Mouse (Mus musculus) MN1 (cell line): ENCODE measurements around the gene H2-Q7.
"Not testable (repeated sequence)": the region's sequence is repeated elsewhere in the genome, so short reads cannot be mapped to it uniquely, and the experiment has no call there.

Source experiments
- DNase-seq: peaks from one replicate; pipeline ENCODE4 v3.0.0-alpha.2; 2016; ENCODE audit warnings: low spot score

Gene H2-Q7

DNA sequence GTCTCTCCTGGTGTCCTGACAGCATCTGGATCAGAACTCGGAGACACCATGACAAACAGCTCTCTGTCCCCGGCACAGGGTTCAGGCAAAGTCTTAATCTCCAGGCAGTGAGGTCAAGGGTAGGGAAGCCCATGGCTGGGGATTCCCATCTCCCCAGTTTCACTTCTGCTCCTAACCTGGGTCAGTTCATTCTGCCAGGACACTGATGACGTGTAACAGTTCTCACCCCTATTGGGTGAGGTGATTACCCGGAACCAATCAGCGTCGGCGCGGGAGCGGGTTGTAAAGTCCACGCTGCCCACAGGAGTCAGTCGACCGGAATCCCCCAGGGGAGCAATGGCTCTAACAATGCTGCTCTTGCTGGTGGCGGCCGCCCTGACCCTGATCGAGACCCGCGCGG lies at the start of gene H2-Q7:
Gene H2-Q7, plus strand, starts transcription at position 271 of the 400 bp plus-strand sequence.
- not testable (repeated sequence) for DNase-seq

DNA sequence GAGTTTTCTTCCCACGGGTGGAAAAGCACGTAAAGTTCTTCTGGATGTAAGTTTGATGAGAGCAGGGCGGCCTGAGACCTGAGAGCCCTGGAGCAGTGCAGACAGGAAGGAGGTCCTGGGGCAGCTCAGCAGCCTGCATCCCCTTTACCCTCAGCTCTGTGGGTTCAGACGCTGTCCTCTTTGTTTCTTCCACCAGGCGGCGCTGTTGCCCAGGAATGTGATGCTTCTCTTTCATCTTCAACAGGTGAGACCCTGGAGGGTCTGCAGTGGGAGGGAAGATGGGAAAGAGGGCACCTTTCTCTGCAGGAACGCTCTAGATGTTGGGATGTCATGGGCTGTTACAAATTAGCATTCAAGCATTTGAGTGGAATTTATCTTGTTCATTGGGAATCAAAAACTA lies 49.2 kb upstream of the H2-Q7 start:
- DNase-seq, result not testable (repeated sequence)

DNA sequence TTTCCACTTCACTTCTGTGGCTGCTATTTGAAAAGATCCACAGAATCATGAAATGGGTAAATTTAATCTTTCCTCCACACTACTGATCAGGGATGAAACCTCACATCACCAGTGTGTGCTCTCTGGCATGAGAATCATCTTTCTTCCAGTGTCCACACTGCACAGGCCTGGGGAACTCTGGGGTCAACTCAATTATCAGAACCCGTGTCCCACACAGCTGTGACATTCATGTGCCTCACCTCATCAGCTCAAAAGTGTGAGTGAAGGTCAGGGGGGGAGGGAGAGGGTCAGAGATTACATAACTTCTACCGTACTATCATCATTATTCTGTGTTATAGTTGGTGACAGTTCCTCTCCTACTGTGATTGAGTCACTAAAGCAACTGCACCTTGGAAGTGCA lies 46.3 kb upstream of the H2-Q7 start:
- DNase-seq, result not testable (repeated sequence)

DNA sequence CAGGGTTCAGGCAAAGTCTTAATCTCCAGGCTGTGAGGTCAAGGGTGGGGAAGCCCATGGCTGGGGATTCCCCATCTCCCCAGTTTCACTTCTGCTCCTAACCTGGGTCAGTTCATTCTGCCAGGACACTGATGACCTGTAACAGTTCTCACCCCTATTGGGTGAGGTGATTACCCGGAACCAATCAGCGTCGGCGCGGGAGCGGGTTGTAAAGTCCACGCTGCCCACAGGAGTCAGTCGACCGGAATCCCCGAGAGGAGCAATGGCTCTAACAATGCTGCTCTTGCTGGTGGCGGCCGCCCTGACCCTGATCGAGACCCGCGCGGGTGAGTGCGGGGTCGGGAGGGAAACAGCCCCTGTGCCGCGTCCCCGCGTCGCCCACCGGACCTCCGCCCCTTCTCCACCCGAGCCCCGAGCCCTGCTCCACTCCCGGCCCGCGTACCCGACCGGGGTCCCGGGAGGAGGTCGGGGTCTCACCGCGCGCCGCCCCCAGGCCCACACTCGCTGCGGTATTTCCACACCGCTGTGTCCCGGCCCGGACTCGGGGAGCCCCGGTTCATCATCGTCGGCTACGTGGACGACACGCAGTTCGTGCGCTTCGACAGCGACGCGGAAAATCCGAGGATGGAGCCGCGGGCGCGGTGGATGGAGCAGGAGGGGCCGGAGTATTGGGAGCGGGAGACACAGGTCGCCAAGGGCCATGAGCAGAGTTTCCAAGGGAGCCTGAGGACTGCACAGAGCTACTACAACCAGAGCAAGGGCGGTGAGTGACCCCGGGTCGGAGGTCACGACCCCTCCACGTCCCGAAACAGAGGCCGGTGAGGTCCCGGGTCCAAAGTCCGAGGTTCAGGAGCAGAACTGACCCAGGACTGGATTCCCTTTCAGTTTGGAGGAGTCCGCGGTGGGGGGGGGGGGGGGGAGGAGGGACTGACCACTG lies 44.8 kb upstream of the H2-Q7 start:
- not testable (repeated sequence) for DNase-seq

DNA sequence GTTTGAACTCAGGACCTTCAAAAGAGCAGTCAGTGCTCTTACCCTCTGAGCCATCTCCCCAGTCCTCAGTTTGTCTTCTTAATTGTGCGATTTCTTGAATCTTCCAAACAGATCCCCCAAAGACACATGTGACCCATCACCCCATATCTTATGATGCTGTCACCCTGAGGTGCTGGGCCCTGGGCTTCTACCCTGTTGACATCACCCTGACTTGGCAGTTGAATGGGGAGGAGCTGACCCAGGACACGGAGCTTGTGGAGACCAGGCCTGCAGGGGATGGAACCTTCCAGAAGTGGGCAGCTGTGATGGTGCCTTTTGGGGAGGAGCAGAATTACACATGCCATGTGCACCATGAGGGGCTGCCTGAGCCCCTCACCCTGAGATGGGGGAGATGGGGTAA lies 42.0 kb upstream of the H2-Q7 start:
- not testable (repeated sequence) for DNase-seq

DNA sequence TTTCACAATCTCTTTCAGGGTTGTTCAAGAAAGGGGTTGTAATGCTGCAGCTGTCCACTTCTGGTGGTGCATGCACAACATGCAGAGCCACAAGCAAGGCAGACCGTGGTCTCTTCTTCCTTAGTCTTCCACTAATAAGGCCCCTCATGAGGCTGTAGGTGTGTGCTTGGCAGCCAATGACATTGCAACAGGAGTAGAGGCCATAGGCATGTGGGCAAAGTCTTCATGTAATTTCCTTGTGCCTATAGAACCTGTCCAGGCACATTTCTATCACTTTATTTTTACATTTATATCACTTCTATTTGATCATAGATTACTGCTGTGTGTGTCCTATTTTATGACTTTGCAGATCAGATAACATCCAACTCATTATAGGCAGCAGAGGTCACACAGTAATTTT lies 25.9 kb upstream of the H2-Q7 start:
- not testable (repeated sequence) for DNase-seq

DNA sequence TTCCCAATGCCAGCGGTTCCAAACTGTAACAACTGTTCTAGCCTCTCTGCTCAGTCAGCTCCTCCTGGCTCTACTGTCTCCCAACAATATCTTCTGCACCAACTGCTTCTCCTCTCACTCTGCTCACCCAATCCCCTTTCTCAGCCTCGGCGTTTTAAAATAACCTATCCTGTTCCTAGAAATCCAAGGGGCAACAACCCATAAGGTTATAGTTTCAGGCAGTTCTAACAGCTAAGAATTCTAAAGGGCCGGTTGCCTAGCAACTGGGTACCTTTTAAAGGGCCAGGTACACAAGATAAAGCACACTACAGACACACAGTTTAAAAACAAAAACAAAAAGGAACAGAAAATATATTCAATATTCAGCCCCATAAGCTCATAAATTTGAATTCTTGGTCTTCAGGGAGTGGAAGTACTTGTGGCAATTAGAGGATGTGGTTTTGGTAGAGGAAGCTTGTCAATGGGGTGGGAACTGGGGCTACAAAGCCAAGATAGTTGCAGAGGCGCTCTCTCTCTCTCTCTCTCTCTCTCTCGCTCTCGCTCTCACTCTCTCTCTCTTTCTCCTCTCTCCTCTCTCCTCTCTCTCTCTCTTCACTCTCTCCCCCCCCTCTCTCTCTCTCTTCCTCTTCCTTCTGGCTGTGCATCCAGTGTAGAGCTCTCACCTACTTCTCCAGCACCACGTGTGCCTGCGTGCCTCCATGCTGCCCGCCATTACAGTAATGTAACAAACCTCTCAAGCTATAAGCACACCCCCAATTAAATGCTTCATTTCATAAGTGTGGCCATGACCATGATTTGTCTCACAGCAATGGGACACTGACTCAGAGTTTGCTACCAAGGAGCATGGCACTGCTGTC lies 23.5 kb upstream of the H2-Q7 start:
- not testable (repeated sequence) for DNase-seq

DNA sequence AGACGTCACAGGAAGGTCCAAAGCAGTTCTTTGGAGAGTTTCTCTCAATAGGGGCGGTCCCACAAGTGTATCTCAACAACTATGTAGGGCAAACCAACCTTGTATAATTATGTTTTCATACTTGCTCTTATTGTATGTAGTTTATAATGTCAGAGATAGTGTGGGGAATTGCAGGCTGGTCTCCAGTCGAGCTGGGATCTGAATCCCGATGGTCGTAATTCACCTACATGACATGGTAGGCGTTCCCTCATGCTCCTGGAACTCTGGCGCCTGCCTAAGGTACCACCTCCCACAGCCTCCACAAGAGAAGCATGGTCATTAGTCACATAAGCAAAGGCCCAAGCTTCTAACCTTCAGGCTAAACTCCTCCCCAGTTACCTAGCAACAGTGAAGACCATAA lies 20.2 kb upstream of the H2-Q7 start:
- no peak for DNase-seq

DNA sequence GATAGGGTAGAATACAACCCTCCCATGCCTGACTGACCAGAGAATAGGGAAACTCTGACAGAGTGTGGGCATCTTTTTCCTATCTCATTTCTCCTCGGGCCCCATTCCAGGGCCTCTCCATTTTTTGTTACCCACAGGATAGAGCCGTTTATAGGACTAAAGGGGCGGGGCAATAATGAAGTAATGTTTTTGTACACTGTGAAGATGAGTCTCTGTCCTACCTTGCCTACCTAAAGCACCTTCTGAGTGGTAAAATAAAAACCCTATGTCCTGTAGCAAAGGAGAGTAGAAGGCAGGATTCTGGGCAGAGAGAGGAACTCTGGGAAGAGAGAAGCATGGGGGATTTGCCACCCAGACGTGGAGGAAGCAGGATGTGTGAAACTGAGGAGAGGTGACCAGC lies 19.4 kb upstream of the H2-Q7 start:
- not testable (repeated sequence) for DNase-seq

DNA sequence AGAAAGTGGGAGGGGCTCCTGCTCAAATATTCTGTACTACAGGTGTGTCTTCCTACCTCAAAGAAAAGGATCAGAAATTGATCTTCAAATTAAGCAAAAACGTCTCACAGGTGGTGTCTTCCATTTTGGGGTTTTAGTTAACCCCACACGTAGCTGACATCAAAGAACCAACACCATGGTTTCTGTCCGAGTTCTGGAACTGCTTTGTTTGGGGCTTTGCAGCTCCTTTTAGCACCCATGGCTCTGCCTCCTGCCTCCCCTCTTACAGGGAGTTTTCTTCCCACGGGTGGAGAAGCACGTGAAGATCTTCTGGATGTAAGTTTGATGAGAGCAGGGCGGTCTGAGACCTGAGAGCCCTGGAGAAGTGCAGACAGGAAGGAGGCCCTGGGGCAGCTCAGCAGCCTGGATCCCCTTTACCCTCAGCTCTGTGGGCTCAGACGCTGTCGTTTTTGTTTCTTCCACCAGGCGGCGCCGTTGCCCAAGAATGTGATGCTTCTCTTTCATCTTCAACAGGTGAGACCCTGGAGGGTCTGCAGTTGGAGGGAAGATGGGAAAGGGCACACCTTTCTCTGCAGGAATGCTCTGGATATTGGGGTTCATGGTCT lies 18.6 kb upstream of the H2-Q7 start:
- DNase-seq, result not testable (repeated sequence)

DNA sequence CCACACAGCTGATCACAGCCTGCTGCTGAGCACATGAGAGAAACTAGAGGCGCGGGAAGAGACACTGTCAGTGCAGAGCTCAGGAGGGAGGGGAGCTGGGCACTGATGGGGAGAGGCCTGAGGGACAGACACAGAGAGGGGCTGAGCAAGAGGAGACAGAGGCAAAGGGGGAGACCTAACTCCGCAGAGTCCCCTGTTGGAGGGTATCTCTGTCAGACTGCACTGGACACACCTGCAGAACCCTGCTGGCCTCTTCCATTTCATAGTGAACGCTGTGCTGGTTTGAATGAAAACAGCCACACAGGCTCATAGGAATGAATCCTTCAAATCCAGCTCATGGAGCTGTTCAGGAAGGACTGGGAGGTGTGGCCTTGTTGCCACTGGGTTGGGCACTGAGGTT lies 17.6 kb upstream of the H2-Q7 start:
- not testable (repeated sequence) for DNase-seq

DNA sequence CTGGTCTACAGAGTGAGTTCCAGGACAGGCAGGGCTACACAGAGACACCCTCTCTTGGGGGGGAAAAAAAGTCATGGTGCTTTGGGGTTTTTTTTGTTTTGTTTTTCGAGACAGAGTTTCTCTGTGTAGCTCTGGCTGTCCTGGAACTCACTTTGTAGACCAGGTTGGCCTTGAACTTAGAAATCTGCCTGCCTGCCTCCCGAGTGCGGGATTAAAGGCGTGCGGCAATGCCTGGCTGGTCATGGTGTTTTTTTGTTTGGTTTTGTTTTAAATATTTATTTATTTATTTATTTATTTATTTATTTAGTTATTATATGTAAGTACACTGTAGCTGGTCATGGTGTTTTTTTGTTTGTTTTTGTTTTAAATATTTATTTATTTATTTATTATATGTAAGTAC lies 16.6 kb upstream of the H2-Q7 start:
- DNase-seq, result not testable (repeated sequence)

DNA sequence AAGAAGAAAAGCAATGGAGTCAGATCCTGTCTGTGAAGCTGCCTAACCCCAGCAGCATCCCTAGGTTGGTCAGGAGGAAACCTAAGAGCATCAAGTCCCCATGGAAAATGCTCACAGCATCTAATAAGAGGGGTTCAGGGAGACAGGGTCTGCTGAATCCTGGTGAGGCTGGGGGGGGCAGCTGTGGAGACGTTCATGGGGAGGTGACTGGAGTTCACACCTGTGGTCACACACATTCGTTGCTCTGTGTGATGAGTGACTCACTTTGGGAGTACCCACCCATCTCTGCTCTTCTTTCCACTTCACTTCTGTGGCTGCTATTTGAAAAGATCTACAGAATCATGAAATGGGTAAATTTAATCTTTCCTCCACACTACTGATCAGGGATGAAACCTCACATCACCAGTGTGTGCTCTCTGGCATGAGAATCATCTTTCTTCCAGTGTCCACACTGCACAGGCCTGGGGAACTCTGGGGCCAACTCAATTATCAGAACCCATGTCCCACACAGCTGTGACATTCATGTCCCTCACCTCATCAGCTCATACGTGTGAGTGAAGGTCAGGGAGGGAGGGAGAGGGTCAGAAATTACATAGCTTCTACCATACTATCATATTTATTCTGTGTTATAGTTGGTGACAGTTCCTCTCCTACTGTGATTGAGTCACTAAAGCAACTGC lies 15.7 kb upstream of the H2-Q7 start:
- DNase-seq, result not testable (repeated sequence)

DNA sequence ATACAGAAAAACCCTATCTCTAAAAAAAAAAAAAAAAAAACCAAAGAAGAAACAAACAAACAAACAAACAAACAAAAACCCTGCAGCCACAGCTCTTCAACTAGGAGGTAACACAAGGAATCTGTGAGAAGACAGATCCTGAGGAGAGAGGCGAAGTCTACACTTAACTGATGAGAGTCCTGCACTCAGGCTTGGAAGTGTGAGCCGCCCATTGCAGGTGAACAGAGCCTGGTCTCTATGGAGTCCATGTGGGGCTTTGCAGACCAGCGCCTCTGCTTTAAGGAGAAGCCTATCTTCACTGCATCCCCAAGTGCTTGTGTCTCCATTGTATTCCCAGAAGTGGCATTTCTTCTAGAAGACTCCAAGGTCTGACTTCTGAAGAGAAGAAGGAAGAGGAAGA lies 14.8 kb upstream of the H2-Q7 start:
- not testable (repeated sequence) for DNase-seq

DNA sequence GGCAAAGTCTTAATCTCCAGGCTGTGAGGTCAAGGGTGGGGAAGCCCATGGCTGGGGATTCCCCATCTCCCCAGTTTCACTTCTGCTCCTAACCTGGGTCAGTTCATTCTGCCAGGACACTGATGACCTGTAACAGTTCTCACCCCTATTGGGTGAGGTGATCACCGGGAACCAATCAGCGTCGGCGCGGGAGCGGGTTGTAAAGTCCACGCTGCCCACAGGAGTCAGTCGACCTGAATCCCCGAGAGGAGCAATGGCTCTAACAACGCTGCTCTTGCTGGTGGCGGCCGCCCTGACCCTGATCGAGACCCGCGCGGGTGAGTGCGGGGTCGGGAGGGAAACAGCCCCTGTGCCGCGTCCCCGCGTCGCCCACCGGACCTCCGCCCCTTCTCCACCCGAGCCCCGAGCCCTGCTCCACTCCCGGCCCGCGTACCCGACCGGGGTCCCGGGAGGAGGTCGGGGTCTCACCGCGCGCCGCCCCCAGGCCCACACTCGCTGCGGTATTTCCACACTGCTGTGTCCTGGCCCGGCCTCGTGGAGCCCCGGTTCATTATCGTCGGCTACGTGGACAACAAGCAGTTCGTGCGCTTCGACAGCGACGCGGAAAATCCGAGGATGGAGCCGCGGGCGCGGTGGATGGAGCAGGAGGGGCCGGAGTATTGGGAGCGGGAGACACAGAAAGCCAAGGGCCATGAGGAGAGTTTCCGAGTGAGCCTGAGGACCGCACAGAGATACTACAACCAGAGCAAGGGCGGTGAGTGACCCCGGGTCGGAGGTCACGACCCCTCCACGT lies 14.1 kb upstream of the H2-Q7 start, which contains the start of gene H2-Q6:
Gene H2-Q6, plus strand, starts transcription at position 227 of the 793 bp plus-strand sequence.
- not testable (repeated sequence) for DNase-seq

DNA sequence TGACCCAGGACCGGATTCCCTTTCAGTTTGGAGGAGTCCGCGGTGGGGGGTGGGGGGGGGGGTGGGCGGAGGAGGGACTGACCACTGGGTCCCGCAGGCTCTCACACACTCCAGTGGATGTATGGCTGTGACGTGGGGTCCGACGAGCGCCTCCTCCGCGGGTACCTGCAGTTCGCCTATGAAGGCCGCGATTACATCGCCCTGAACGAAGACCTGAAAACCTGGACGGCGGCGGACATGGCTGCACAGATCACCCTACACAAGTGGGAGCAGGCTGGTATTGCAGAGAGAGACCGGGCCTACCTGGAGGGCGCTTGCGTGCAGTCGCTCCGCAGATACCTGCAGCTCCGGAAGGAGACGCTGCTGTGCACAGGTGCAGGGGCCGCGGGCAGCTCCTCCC lies 13.5 kb upstream of the H2-Q7 start:
- DNase-seq, result not testable (repeated sequence)

DNA sequence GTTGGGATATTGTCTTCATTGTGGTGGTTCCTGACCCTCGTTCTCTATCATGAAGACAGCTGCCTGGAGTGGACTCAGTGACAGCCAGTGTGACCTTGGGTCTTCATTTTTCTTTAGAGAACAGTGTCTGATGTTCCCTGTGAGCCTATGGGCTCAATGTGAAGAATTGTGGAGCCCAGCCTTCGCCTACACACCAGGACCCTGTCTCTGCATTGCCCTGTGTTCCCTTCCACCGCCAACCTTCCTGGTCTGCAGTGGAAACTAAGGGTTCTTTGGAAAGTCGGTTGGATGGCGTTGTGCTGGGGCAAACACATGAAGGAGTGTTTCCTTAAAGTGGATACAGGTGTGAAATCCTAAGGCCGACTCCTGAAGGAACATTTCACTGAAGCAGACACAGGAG lies 10.1 kb upstream of the H2-Q7 start:
- not testable (repeated sequence) for DNase-seq

DNA sequence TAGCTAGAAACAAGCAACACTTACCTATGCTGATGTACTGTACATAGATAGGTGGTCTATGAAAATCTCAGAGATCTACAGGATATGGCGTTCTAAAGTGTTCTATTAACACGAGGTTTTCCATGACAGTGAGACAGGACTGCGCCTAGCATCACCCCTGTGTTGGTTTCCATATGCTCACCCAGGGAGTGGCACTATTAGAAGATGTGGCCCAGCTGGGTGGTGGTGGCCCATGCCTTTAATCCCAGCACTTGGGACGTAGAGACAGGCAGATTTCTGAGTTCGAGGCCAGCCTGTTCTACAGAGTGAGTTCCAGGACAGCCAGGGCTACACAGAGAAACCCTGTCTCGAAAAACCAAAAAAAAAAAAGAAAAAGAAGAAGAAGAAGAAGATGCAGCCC lies 8.3 kb upstream of the H2-Q7 start:
- not testable (repeated sequence) for DNase-seq

DNA sequence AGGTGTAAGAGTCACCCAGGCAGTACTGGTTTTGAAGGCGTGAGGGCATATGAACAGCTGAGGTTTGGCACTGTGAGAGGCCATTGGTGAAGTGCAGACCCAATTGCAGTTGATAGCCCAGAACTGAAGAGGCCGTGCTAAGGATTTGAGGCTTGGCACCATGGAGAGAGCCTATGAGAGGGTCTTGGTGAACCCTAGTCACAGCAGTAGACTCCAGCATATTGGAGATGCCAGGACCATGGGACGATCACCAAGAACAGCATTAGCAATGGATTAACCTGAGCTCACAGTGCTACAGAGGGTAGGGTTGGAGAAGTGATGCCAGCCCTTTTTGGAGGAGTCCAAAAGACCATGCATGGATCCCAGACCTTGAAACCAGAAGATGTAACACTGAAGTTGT lies 6.8 kb upstream of the H2-Q7 start:
- DNase-seq, result not testable (repeated sequence)

DNA sequence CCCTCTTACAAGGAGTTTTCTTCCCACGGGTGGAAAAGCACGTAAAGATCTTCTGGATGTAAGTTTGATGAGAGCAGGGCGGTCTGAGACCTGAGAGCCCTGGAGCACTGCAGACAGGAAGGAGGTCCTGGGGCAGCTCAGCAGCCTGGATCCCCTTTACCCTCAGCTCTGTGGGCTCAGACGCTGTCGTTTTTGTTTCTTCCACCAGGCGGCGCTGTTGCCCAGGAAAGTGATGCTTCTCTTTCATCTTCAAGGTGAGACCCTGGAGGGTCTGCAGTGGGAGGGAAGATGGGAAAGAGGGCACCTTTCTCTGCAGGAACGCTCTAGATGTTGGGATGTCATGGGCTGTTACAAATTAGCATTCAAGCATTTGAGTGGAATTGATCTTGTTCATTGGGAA lies 4.1 kb upstream of the H2-Q7 start:
- DNase-seq, result not testable (repeated sequence)

DNA sequence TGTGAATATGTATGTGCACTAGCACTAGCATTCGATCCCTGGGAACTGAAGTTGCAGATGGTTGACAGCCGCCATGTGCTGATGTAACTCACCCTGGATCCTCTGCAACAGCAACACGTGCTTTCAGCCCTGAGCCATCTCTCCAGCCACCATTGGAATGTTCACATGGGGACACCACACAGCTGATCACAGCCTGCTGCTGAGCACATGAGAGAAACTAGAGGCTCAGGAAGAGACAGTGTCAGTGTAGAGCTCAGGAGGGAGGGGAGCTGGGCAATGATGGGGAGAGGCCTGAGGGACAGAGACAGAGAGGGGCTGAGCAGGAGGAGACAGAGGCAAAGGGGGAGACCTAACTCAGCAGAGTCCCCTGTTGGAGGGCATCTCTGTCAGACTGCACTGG lies 3.4 kb upstream of the H2-Q7 start:
- DNase-seq, result not testable (repeated sequence)
